Mouse (Mus musculus): ENCODE results near the gene Srrm2. TPM values are rescaled to one million over a fixed set of nuclear protein-coding genes. Genes with fewer than 3 reads are reported as not detected.

The Srrm2 gene
- polyA plus RNA-seq (2015; fragmentation: Nextera tagmentation; extraction: Ambion mirVana) = 435 and 505 TPM in 2 replicates

GRCm38 (mm10) chr17:23790269-23791078 is at the start of gene Srrm2:
Srrm2 (plus strand) TSS chr17:23790532.
- Histone ChIP-seq H3K27ac (ENCODE audit: low read length) (peak within 1 kb of the TSS; percentile 77), H3K4me3 (replicated peaks; ENCODE audit: low read length) (peak within 1 kb of the TSS; percentile 53), H3K4me1 (replicated peaks; ENCODE audit: control insufficient read depth, insufficient read depth, low read length) (peaks cover 24% of the 10 kb centered on the region), H3K9me3 (ENCODE audit: control insufficient read depth, low read length) (no peaks in the 10 kb centered on the region), H3K9ac (replicated peaks; ENCODE audit: low read depth, low read length) (peak within 1 kb of the TSS; percentile 89), H3K36me3 (ENCODE audit: control insufficient read depth, insufficient read depth) (no peaks in the 10 kb centered on the region), H3K27me3 (replicated peaks; ENCODE audit: control insufficient read depth, insufficient read depth, low read length) (no peaks in the 10 kb centered on the region), H3K4me2 (ENCODE audit: low read length) (peak within 1 kb of the TSS; percentile 85)
- WGBS = 1% methylated on average over 29 of the region's 29 CpGs
- peak; percentile 18; the same call in 1 of the 2 replicates for ATAC-seq

GRCm38 (mm10) chr17:23740598-23741021 is 49.7 kb upstream of the Srrm2 start, which contains the start of gene Paqr4:
Paqr4 (minus strand) TSS chr17:23740867.
- H3K4me2 ChIP-seq (ENCODE audit: low read length) = peak within 1 kb of the TSS; percentile 96
- H3K36me3 ChIP-seq (ENCODE audit: control insufficient read depth, insufficient read depth) = peaks cover 6% of the 10 kb centered on the region; the same call in 1 of the 2 replicates
- H3K4me3 ChIP-seq (replicated peaks; ENCODE audit: low read length) = peak within 1 kb of the TSS; percentile 82
- peaks cover 40% of the 10 kb centered on the region for H3K4me1 ChIP-seq (replicated peaks; ENCODE audit: control insufficient read depth, insufficient read depth, low read length)
- peak within 1 kb of the TSS; percentile 80 for H3K9ac ChIP-seq (replicated peaks; ENCODE audit: low read depth, low read length)
- peak within 1 kb of the TSS; percentile 48 for H3K27ac ChIP-seq (ENCODE audit: low read length)
- 10% methylated on average over 13 of the region's 13 CpGs for WGBS
- ATAC-seq = peak; percentile 11
- H3K27me3 ChIP-seq (replicated peaks; ENCODE audit: control insufficient read depth, insufficient read depth, low read length) = peaks cover 47% of the 10 kb centered on the region
- H3K9me3 ChIP-seq (ENCODE audit: control insufficient read depth, low read length) = no peaks in the 10 kb centered on the region

- Histone ChIP-seq H3K9me3 (ENCODE audit: control insufficient read depth, low read length) (no peaks in the 10 kb centered on the region), H3K4me3 (replicated peaks; ENCODE audit: low read length) (no peak overlapping the region), H3K4me2 (ENCODE audit: low read length) (no peak overlapping the region), H3K4me1 (replicated peaks; ENCODE audit: control insufficient read depth, insufficient read depth, low read length) (peaks cover 47% of the 10 kb centered on the region), H3K27me3 (replicated peaks; ENCODE audit: control insufficient read depth, insufficient read depth, low read length) (peaks cover 53% of the 10 kb centered on the region), H3K36me3 (ENCODE audit: control insufficient read depth, insufficient read depth) (peaks cover 6% of the 10 kb centered on the region; the same call in 1 of the 2 replicates), H3K9ac (replicated peaks; ENCODE audit: low read depth, low read length) (no peak overlapping the region), H3K27ac (ENCODE audit: low read length) (no peak overlapping the region)
- ATAC-seq = no peak
- 46% methylated on average over 38 of the region's 38 CpGs for WGBS
These were observed 48.7 kb upstream of the Srrm2 start for GRCm38 (mm10) chr17:23741359-23742209.

- Histone ChIP-seq H3K4me1 (replicated peaks; ENCODE audit: control insufficient read depth, insufficient read depth, low read length) (peaks cover 47% of the 10 kb centered on the region), H3K9me3 (ENCODE audit: control insufficient read depth, low read length) (no peaks in the 10 kb centered on the region), H3K36me3 (ENCODE audit: control insufficient read depth, insufficient read depth) (peaks cover 1% of the 10 kb centered on the region; the same call in 1 of the 2 replicates), H3K4me2 (ENCODE audit: low read length) (peak overlapping the region; percentile 51), H3K4me3 (replicated peaks; ENCODE audit: low read length) (peak overlapping the region; percentile 35), H3K27me3 (replicated peaks; ENCODE audit: control insufficient read depth, insufficient read depth, low read length) (peaks cover 57% of the 10 kb centered on the region), H3K9ac (replicated peaks; ENCODE audit: low read depth, low read length) (peak overlapping the region; percentile 36; the same call in 1 of the 2 replicates), H3K27ac (ENCODE audit: low read length) (no peak overlapping the region)
- 6% methylated on average over 44 of the region's 44 CpGs for WGBS
- ATAC-seq = no peak
These were observed 48.0 kb upstream of the Srrm2 start for GRCm38 (mm10) chr17:23742210-23742793.

GRCm38 (mm10) chr17:23742941-23743340 is 47.4 kb upstream of the Srrm2 start:
- H3K4me2 ChIP-seq (ENCODE audit: low read length) = no peak overlapping the region; the same call in 1 of the 2 replicates
- H3K9me3 ChIP-seq (ENCODE audit: control insufficient read depth, low read length) = no peaks in the 10 kb centered on the region
- peaks cover 57% of the 10 kb centered on the region for H3K27me3 ChIP-seq (replicated peaks; ENCODE audit: control insufficient read depth, insufficient read depth, low read length)
- H3K4me1 ChIP-seq (replicated peaks; ENCODE audit: control insufficient read depth, insufficient read depth, low read length) = peaks cover 42% of the 10 kb centered on the region
- 67% methylated on average over 12 of the region's 12 CpGs for WGBS
- no peaks in the 10 kb centered on the region for H3K36me3 ChIP-seq (ENCODE audit: control insufficient read depth, insufficient read depth)
- H3K9ac ChIP-seq (replicated peaks; ENCODE audit: low read depth, low read length) = no peak overlapping the region
- H3K4me3 ChIP-seq (replicated peaks; ENCODE audit: low read length) = peak overlapping the region; percentile 35
- H3K27ac ChIP-seq (ENCODE audit: low read length) = no peak overlapping the region
- no peak for ATAC-seq

- H3K4me3 ChIP-seq (replicated peaks; ENCODE audit: low read length) = no peak overlapping the region
- no peak for ATAC-seq
- no peak overlapping the region for H3K4me2 ChIP-seq (ENCODE audit: low read length)
- peaks cover 31% of the 10 kb centered on the region for H3K4me1 ChIP-seq (replicated peaks; ENCODE audit: control insufficient read depth, insufficient read depth, low read length)
- H3K9ac ChIP-seq (replicated peaks; ENCODE audit: low read depth, low read length) = no peak overlapping the region
- 15% methylated on average over 8 of the region's 8 CpGs for WGBS
- no peaks in the 10 kb centered on the region for H3K9me3 ChIP-seq (ENCODE audit: control insufficient read depth, low read length)
- no peaks in the 10 kb centered on the region for H3K36me3 ChIP-seq (ENCODE audit: control insufficient read depth, insufficient read depth)
- H3K27ac ChIP-seq (ENCODE audit: low read length) = no peak overlapping the region
- H3K27me3 ChIP-seq (replicated peaks; ENCODE audit: control insufficient read depth, insufficient read depth, low read length) = peaks cover 57% of the 10 kb centered on the region
These were observed 46.3 kb upstream of the Srrm2 start for GRCm38 (mm10) chr17:23744076-23744475.

- peaks cover 25% of the 10 kb centered on the region for H3K4me1 ChIP-seq (replicated peaks; ENCODE audit: control insufficient read depth, insufficient read depth, low read length)
These were observed 45.7 kb upstream of the Srrm2 start for GRCm38 (mm10) chr17:23744651-23745050.

GRCm38 (mm10) chr17:23745301-23746251 is 44.8 kb upstream of the Srrm2 start, which contains the start of gene Kremen2:
Kremen2 (minus strand) TSS chr17:23745833.
- Histone ChIP-seq H3K36me3 (ENCODE audit: control insufficient read depth, insufficient read depth) (no peaks in the 10 kb centered on the region), H3K4me2 (ENCODE audit: low read length) (peak within 1 kb of the TSS; percentile 68), H3K9me3 (ENCODE audit: control insufficient read depth, low read length) (no peaks in the 10 kb centered on the region), H3K4me3 (replicated peaks; ENCODE audit: low read length) (peak within 1 kb of the TSS; percentile 46), H3K4me1 (replicated peaks; ENCODE audit: control insufficient read depth, insufficient read depth, low read length) (peaks cover 23% of the 10 kb centered on the region), H3K27ac (ENCODE audit: low read length) (no peak within 1 kb of the TSS), H3K27me3 (replicated peaks; ENCODE audit: control insufficient read depth, insufficient read depth, low read length) (peaks cover 55% of the 10 kb centered on the region), H3K9ac (replicated peaks; ENCODE audit: low read depth, low read length) (peak within 1 kb of the TSS; percentile 61)
- WGBS = under 1% methylated on average over 38 of the region's 45 CpGs
- no peak for ATAC-seq

More at GRCm38 (mm10) chr17:23744651-23745050, 45.7 kb upstream of the Srrm2 start:
- H3K9ac ChIP-seq (replicated peaks; ENCODE audit: low read depth, low read length) = no peak overlapping the region
- no peak overlapping the region; the same call in 1 of the 2 replicates for H3K4me3 ChIP-seq (replicated peaks; ENCODE audit: low read length)
- H3K4me2 ChIP-seq (ENCODE audit: low read length) = no peak overlapping the region; the same call in 1 of the 2 replicates
- WGBS = 6% methylated on average over 14 of the region's 14 CpGs
- no peaks in the 10 kb centered on the region for H3K36me3 ChIP-seq (ENCODE audit: control insufficient read depth, insufficient read depth)
- peaks cover 57% of the 10 kb centered on the region for H3K27me3 ChIP-seq (replicated peaks; ENCODE audit: control insufficient read depth, insufficient read depth, low read length)
- H3K27ac ChIP-seq (ENCODE audit: low read length) = no peak overlapping the region
- no peak for ATAC-seq
- H3K9me3 ChIP-seq (ENCODE audit: control insufficient read depth, low read length) = no peaks in the 10 kb centered on the region

Data from forebrain, embryonic 16.5 days (tissue).